Mouse (Mus musculus) lung, postnatal 14 days (tissue): ENCODE measurements around the gene Art3.

Experiments used
- DNase-seq: peaks from one replicate; pipeline ENCODE4 v3.0.0; 2021

Gene Art3

DNA sequence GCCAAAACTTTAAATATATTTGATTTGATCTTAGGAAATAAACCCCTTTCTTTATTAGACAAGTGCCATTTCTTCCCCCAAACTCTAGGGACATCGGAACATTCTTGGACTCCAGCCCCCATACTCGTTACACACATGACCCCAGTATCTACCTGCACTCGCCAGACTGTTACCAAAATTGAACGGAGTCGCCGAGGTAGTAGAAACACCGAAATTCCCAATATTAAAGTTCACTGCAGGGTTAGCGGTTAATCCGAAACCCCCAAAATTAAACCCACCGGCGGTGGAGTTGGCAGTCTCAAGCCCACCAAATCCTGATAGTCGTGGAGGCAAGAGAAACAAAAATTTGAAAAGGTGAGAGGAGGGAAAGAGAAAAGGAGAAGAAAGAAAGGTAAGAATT, 102.4 kb downstream of the Art3 start:
- DNase-seq: no peak

DNA sequence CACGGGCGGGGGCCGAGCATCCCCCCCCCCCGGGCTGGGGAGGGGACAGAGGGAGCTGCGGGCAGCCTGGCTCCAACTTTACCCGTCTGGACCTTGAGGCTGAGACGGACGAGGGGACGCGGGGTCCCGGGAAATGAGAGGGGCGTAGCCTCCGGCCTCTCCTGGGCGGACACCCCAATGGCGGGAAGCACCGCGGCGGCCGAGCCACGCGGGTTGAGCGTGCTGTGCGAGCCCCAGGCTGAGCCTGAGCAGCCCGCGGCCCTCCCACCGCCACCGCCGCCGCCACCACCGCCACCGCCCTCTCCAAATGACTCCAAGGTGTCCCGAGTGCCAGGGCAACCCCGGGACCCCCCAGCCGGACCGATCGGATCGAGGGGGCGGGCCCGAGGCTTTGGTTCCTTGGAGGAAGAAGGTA, 103.0 kb downstream of the Art3 start:
- no peak for DNase-seq

DNA sequence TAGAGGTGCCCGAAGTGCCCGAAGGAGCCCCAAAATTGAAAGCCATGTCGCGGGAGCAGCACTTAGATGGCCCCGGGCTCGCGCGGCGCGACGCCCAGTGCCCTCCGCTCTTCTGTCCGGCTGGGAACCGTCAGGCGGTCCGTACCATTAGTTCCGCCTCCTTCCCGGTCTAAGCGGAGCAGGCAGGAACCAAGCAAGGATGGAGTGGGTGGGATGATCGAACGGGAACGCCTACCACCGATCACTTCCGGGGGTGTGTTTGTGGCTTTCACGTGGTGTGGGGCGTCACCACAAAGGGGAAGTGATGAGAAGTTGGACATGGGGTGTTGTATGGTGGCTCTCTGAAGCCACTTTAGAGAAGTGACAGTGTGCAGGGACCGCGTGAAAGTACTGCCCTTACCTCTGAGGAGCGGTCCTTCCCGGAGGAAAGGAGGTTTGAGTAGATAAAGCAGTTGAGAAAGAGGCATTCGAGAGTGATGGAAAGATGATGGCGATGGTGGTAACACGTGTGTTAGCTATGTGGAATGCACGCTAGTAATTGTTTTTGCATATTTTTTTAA, 103.5 kb downstream of the Art3 start, which contains the start of gene Nup54:
Gene Nup54 (minus strand): TSS at position 195 of the 560 bp plus-strand sequence.
- peak; percentile 94 for DNase-seq

DNA sequence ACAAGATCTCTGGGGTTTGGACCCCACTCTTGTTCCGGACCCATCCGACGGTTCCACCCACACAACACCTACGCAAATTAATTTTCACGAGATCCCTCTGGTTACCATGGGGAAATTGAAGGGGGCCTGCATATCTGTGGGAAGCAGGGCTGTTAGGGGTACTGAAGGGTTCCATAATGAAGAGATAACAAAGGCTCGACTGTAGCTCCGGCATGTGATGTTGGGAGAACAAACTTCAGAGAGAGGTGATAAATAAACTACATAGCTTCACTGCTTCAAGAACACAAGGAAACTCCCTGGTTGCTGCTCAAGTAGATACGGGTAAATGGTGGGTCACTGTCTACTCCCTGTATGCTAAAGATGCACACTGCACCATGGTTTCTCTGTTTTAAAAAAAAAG, 106.9 kb downstream of the Art3 start:
- no peak for DNase-seq

DNA sequence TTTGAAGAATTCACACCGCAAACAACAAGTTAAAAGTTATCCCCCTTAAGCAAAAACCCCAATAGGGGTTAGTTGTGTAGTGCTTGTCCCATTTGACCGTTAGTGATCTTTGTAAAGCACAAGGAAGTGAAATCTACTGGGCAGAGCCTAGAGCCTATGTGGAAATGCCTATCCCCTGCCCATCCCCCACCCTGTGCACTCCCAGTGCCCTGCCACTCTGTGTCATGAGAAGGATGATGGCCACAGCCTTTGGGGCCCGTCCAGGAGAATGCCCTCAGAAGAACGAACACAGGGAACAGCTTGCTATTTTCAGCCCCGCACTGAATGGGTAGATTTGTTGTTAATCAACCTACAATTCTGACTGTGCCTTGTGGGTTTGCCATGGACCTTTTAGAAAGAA, 109.9 kb downstream of the Art3 start:
- DNase-seq: peak; percentile 16

DNA sequence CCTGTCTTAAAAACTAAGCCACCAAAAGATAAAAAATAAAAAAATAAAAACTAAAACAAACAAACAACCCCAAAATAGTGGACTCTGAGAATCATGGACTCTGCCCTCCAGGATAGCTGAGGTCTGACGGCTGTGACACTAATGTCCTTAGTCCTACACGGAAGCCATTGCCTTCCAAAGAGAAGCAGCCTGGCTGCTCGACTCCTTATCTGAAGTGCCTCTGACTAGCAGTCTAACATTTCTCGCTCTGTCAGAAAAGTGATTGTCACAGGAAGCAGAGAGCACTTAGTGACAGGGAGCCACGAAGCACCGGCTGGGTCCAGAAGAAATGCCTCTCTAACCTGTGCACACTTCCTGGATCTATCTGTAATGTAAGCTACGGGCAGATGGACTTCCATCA, 111.3 kb downstream of the Art3 start:
- DNase-seq: no peak

DNA sequence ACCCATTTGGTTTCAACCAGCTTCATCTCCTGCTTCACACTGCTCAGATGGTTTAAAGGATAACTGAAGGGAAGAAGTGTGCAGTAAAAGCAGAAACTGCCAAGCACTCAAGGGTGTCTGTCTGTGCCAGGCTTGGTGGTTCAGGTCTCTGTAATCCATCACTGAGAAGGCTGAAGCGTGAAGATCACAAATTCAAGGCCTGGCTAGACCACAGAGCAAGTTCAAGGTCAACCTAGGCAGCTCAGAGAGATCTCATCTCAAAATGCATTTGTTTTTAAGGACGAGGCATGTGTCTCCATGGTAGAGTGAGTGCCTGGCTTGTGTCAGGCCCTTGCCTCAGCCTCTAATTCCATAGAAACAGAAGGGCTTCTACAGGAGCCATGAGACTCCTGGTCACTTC, 113.4 kb downstream of the Art3 start:
- DNase-seq: no peak

DNA sequence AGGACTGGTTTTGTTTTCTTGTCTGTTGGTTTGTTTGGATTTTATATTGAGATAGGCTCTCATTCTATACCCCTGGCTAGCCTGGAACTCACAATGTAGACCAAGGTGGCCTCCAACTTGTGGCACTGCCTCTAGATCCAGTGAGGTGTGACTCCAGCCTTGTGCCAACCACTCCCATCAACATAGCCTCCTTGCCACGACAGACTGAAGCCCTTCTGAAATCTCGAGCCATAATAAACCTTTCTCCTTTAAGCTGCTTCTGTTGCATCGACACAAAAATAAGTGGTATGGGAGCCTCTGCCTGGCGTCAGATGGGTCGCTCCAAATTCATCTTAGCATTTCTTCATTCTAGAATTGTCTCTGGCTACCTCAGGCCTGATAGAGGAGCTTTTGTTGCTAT, 115.1 kb downstream of the Art3 start:
- DNase-seq: no peak

DNA sequence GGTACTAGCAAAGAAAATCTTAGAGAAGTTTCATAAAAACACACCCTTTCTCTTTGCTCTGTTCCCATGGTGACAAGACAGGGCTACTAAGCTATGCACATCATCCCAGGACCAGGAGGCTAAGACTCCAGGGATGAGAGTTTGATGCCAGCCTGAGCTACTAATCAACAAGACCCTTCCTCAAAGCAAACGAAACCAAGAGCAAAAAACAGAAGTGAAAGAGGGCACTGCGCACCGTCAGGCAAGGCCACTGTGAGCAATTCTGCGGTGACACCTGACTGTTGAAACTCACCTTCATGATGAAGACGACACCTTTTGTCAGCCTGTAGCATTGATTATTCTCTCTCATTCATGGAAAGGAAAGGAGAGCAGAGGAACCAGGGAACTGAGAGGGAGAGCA, 121.2 kb downstream of the Art3 start:
- DNase-seq: no peak

DNA sequence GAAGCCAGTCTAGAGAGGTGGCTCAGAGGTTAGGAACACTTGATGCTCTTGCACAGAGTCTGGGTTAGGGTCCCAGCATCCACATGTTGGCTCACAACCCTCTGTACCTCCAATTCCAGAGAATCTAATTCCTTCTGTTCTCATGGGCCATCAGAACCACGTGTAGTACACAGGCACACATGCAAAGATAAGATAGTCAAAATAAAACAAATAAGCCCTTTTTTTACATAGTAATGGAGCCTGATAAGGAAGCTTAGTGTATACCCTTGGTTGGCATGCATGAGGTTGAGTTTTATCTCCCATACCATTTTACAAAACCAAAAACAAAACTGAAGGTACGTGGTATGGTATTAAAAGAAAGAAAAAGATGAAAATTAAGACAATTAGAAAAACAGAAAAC, 125.8 kb downstream of the Art3 start:
- no peak for DNase-seq

DNA sequence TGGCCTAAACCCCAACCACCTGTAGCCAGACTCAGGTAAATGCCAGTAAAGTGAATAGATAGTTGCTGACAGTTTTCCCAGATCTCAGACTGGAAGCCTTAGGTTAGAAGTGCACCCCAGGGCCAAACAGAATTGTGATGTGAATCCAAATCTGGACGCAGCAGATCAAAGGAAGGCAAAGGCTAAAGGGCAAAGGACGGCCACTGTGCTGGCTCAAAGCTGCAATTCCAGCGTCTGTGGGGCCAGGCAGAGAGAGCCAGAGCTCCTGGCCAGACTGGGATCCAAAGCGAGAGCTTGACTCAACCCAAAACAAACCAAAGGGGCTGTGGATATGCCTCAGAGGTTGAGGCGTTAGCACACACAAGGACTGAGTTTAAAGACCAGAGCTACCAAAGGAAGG, 127.1 kb downstream of the Art3 start:
- DNase-seq: no peak

DNA sequence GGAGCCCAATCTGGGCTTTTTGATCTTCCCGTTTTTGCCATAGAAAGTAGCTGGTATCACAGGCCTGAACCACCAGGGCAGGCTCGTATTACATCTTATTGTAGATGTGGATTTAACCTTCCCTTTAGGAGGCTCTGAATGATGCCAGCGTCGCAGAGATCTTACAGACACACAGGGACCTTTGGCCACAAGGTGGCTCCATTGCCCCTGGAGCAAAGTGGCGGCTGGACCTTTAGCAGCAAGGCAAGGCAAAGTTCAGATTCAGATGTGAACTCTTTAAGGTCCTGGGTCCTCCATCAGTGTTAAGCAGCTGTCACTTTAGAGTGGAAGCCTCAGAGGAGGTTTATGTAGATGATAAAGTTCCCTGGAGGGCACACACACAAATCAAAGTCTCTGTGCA, 129.7 kb downstream of the Art3 start:
- DNase-seq: peak; percentile 85
